Mouse (Mus musculus): ENCODE measurements around the gene Sorcs2. TPM values are rescaled to one million over a fixed set of nuclear protein-coding genes. Genes with fewer than 3 reads are reported as not detected.

Gene Sorcs2
- total and polyA plus RNA-seq, 2 experiments from 2014 or later: 12.4 to 50.3 TPM

GRCm38 (mm10) chr5:36056921-36057320 is 341.0 kb downstream of the Sorcs2 start:
- H3K9ac ChIP-seq (replicated peaks; ENCODE audit: low read length): no peak overlapping the region
- no peaks in the 10 kb centered on the region for H3K9me3 ChIP-seq (ENCODE audit: low read length)
- H3K36me3 ChIP-seq (ENCODE audit: insufficient read depth, low read length): no peaks in the 10 kb centered on the region
- DNase-seq (ENCODE audit: low spot score) (no peak), ATAC-seq (no peak)
- TF ChIP-seq CTCF (IDR thresholded peaks at IDR 0.05; ENCODE audit: low read depth): no peak
- no peaks in the 10 kb centered on the region for H3K27me3 ChIP-seq (ENCODE audit: insufficient read depth, low read length)
- H3K4me2 ChIP-seq (ENCODE audit: low read depth, low read length): no peak overlapping the region
- no peak overlapping the region for H3K27ac ChIP-seq
- H3K4me3 ChIP-seq (ENCODE audit: low read length): no peak overlapping the region
- no peaks in the 10 kb centered on the region for H3K4me1 ChIP-seq (ENCODE audit: insufficient read depth, low read length)
- 98% methylated on average over 2 of the region's 2 CpGs for WGBS

- TF ChIP-seq CTCF (IDR thresholded peaks at IDR 0.05; ENCODE audit: low read depth): no peak
- DNase-seq (ENCODE audit: low spot score): no peak
- Histone ChIP-seq H3K27ac (no peak overlapping the region), H3K9ac (replicated peaks; ENCODE audit: low read length) (no peak overlapping the region), H3K36me3 (ENCODE audit: insufficient read depth, low read length) (no peaks in the 10 kb centered on the region), H3K4me2 (ENCODE audit: low read depth, low read length) (no peak overlapping the region), H3K4me3 (ENCODE audit: low read length) (no peak overlapping the region), H3K4me1 (ENCODE audit: insufficient read depth, low read length) (no peaks in the 10 kb centered on the region), H3K27me3 (ENCODE audit: insufficient read depth, low read length) (no peaks in the 10 kb centered on the region), H3K9me3 (ENCODE audit: low read length) (no peaks in the 10 kb centered on the region)
- no peak for ATAC-seq
- 89% methylated on average over 14 of the region's 14 CpGs for WGBS
Observed at GRCm38 (mm10) chr5:36055876-36056275, 342.1 kb downstream of the Sorcs2 start.

- H3K36me3 ChIP-seq (ENCODE audit: insufficient read depth, low read length): no peaks in the 10 kb centered on the region
- peak; percentile 37 for TF ChIP-seq CTCF (IDR thresholded peaks at IDR 0.05; ENCODE audit: low read depth)
- no peak overlapping the region for H3K9ac ChIP-seq (replicated peaks; ENCODE audit: low read length)
- ATAC-seq (peak; percentile 29; the same call in 1 of the 2 replicates), DNase-seq (ENCODE audit: low spot score) (no peak)
- no peak overlapping the region for H3K4me2 ChIP-seq (ENCODE audit: low read depth, low read length)
- H3K4me1 ChIP-seq (ENCODE audit: insufficient read depth, low read length): no peaks in the 10 kb centered on the region
- no peak overlapping the region for H3K4me3 ChIP-seq (ENCODE audit: low read length)
- H3K27ac ChIP-seq: no peak overlapping the region
- H3K27me3 ChIP-seq (ENCODE audit: insufficient read depth, low read length): no peaks in the 10 kb centered on the region
- H3K9me3 ChIP-seq (ENCODE audit: low read length): no peaks in the 10 kb centered on the region
- 56% methylated on average over 3 of the region's 3 CpGs for WGBS
Observed at GRCm38 (mm10) chr5:36054498-36054897, 343.4 kb downstream of the Sorcs2 start.

GRCm38 (mm10) chr5:36043154-36043553 is 354.8 kb downstream of the Sorcs2 start:
- Histone ChIP-seq H3K4me1 (ENCODE audit: insufficient read depth, low read length) (peaks cover 7% of the 10 kb centered on the region; the same call in 1 of the 2 replicates), H3K9me3 (ENCODE audit: low read length) (no peaks in the 10 kb centered on the region), H3K27me3 (ENCODE audit: insufficient read depth, low read length) (no peaks in the 10 kb centered on the region), H3K9ac (replicated peaks; ENCODE audit: low read length) (no peak overlapping the region), H3K27ac (no peak overlapping the region), H3K36me3 (ENCODE audit: insufficient read depth, low read length) (no peaks in the 10 kb centered on the region), H3K4me2 (ENCODE audit: low read depth, low read length) (no peak overlapping the region), H3K4me3 (ENCODE audit: low read length) (no peak overlapping the region)
- ATAC-seq: no peak
- DNase-seq (ENCODE audit: low spot score): no peak
- TF ChIP-seq CTCF (IDR thresholded peaks at IDR 0.05; ENCODE audit: low read depth): no peak
- 98% methylated on average over 2 of the region's 2 CpGs for WGBS

GRCm38 (mm10) chr5:36041756-36042155 is 356.2 kb downstream of the Sorcs2 start:
- Histone ChIP-seq H3K4me3 (ENCODE audit: low read length) (no peak overlapping the region), H3K27me3 (ENCODE audit: insufficient read depth, low read length) (no peaks in the 10 kb centered on the region), H3K9me3 (ENCODE audit: low read length) (no peaks in the 10 kb centered on the region), H3K9ac (replicated peaks; ENCODE audit: low read length) (no peak overlapping the region), H3K4me1 (ENCODE audit: insufficient read depth, low read length) (peaks cover 7% of the 10 kb centered on the region; the same call in 1 of the 2 replicates), H3K36me3 (ENCODE audit: insufficient read depth, low read length) (peaks cover 4% of the 10 kb centered on the region; the same call in 1 of the 2 replicates), H3K4me2 (ENCODE audit: low read depth, low read length) (no peak overlapping the region), H3K27ac (peak overlapping the region; percentile 56; the same call in 1 of the 2 replicates)
- 91% methylated on average over 6 of the region's 6 CpGs for WGBS
- ATAC-seq: no peak
- DNase-seq (ENCODE audit: low spot score): no peak
- no peak for TF ChIP-seq CTCF (IDR thresholded peaks at IDR 0.05; ENCODE audit: low read depth)

GRCm38 (mm10) chr5:36041236-36041562 is 356.7 kb downstream of the Sorcs2 start:
- no peak; the same call in 1 of the 2 replicates for ATAC-seq
- Histone ChIP-seq H3K4me2 (ENCODE audit: low read depth, low read length) (no peak overlapping the region), H3K36me3 (ENCODE audit: insufficient read depth, low read length) (peaks cover 4% of the 10 kb centered on the region; the same call in 1 of the 2 replicates), H3K9ac (replicated peaks; ENCODE audit: low read length) (0 out of 2 replicates have a peak overlapping the region, but pooled peaks have one; percentile 13), H3K4me3 (ENCODE audit: low read length) (no peak overlapping the region), H3K9me3 (ENCODE audit: low read length) (no peaks in the 10 kb centered on the region), H3K27me3 (ENCODE audit: insufficient read depth, low read length) (no peaks in the 10 kb centered on the region), H3K4me1 (ENCODE audit: insufficient read depth, low read length) (peaks cover 7% of the 10 kb centered on the region; the same call in 1 of the 2 replicates), H3K27ac (peak overlapping the region; percentile 56)
- no peak for TF ChIP-seq CTCF (IDR thresholded peaks at IDR 0.05; ENCODE audit: low read depth)
- DNase-seq (ENCODE audit: low spot score): no peak

GRCm38 (mm10) chr5:36040398-36041235 is 357.3 kb downstream of the Sorcs2 start:
- peak overlapping the region; percentile 56; the same call in 1 of the 2 replicates for H3K27ac ChIP-seq
- no peaks in the 10 kb centered on the region for H3K9me3 ChIP-seq (ENCODE audit: low read length)
- H3K9ac ChIP-seq (replicated peaks; ENCODE audit: low read length): 0 out of 2 replicates have a peak overlapping the region, but pooled peaks have one; percentile 13
- H3K36me3 ChIP-seq (ENCODE audit: insufficient read depth, low read length): peaks cover 4% of the 10 kb centered on the region; the same call in 1 of the 2 replicates
- ATAC-seq: peak; percentile 86
- no peak for TF ChIP-seq CTCF (IDR thresholded peaks at IDR 0.05; ENCODE audit: low read depth)
- H3K4me3 ChIP-seq (ENCODE audit: low read length): no peak overlapping the region
- DNase-seq (ENCODE audit: low spot score): peak; percentile 86
- peaks cover 7% of the 10 kb centered on the region; the same call in 1 of the 2 replicates for H3K4me1 ChIP-seq (ENCODE audit: insufficient read depth, low read length)
- WGBS: 41% methylated on average over 13 of the region's 13 CpGs
- no peaks in the 10 kb centered on the region for H3K27me3 ChIP-seq (ENCODE audit: insufficient read depth, low read length)
- H3K4me2 ChIP-seq (ENCODE audit: low read depth, low read length): no peak overlapping the region
